Mouse (Mus musculus) cerebellum, adult 2 months (tissue): ENCODE results near the gene Tns2.

Source experiments
- CTCF ChIP-seq: fragments of 200-500 bp; IDR thresholded peaks from 2 replicates; pipeline ENCODE4 v1.5.1; 2011; ENCODE audit warnings: low read depth, mild to moderate bottlenecking, control low read depth, low read length, moderate library complexity, borderline replicate concordance; ENCODE audit not compliant: insufficient read depth
- POLR2A ChIP-seq: fragments of 200-500 bp; IDR thresholded peaks from 2 replicates; pipeline ENCODE4 v1.6.1; 2011; ENCODE audit warnings: low read length, control low read depth, borderline replicate concordance; ENCODE audit not compliant: insufficient read depth

DNA sequence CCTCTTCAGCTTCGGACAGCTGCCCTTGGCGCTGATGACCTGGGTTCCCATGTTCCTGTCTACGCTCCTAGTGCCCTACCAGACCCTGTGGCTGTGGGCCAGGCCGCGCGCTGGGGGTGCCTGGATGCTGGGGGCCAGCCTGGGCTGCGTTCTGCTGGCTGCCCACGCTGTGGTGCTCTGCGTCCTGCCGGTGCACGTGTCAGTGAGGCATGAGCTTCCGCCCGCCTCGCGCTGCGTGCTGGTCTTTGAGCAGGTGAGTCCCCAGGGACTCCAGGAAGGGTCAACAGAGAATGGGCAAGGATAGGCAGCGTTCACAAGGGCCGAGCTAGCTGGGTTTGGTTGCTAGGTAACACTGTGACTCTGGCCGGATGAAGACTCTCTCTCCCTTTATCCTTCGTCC, 56.6 kb downstream of the Tns2 start:
- TF ChIP-seq POLR2A (no peak), CTCF (no peak)
